Mouse (Mus musculus) frontal cortex, postnatal 10 days (tissue): ENCODE results near the gene Scgb1b12.
"Not testable (repeated sequence)": the region's sequence is repeated elsewhere in the genome, so short reads cannot be mapped to it uniquely, and the experiment has no call there.

Experiments
- DNase-seq, 2 experiments: peaks; one replicate each; pipeline ENCODE4 v3.0.0; 2022; ENCODE audit warnings: low spot score in 2 of 2, mixed read lengths in 1 of 2

Gene Scgb1b12

GRCm38 (mm10) chr7:32333882-32334281 lies at the start of gene Scgb1b12:
Gene Scgb1b12, plus strand, starts transcription at chr7:32334182.
- DNase-seq, result not testable (repeated sequence)

GRCm38 (mm10) chr7:32327145-32327544 lies 6.8 kb upstream of the Scgb1b12 start, which contains the start of gene Scgb2b12:
Gene Scgb2b12, minus strand, starts transcription at chr7:32327245.
- not testable (repeated sequence) for DNase-seq
